Mouse (Mus musculus) adrenal gland, postnatal 25 days (tissue): Measurements from ENCODE around the gene Rcc1l. TPM values are rescaled to one million over a fixed set of nuclear protein-coding genes. Genes with fewer than 3 reads are reported as not detected.

ENCODE experiments used
- DNase-seq: peaks from one replicate; pipeline ENCODE4 v3.0.0; 2021; ENCODE audit warnings: mixed read lengths
- long read RNA-seq: library from polyadenylated mRNA; stranded (forward); transcript quantifications from one replicate; pipeline ENCODE4 v2.0.0, GENCODE M21; 2021
- total RNA-seq: library from RNA; stranded (reverse); gene quantifications from 2 replicates; pipeline ENCODE4 v1.2.3, GENCODE M21; 2021

Gene Rcc1l
- 25.4 and 29.6 TPM in 2 replicates for total RNA-seq
- long read RNA-seq, transcript Rcc1l-201 (11 exons, 2,321 nt): major isoform, 73 of 96 reads
- long read RNA-seq, partial matches to known transcripts: 4 of 96 reads
- long read RNA-seq, other reads (novel, unspliced or antisense): 19 of 96 reads

GRCm38 (mm10) chr5:134176169-134176881 is at the start of gene Rcc1l:
TSS of gene Rcc1l (minus strand) at chr5:134176774.
- peak; percentile 80 for DNase-seq

- DNase-seq: no peak
These were observed 48.7 kb upstream of the Rcc1l start for GRCm38 (mm10) chr5:134225110-134225901.

GRCm38 (mm10) chr5:134221708-134222150 is 45.2 kb upstream of the Rcc1l start:
- no peak for DNase-seq

GRCm38 (mm10) chr5:134221278-134221677 is 44.7 kb upstream of the Rcc1l start:
- DNase-seq: no peak

- no peak for DNase-seq
These were observed 41.3 kb upstream of the Rcc1l start for GRCm38 (mm10) chr5:134217900-134218299.

- DNase-seq: no peak
These were observed 37.6 kb upstream of the Rcc1l start for GRCm38 (mm10) chr5:134214021-134214806.

GRCm38 (mm10) chr5:134209931-134210554 is 33.5 kb upstream of the Rcc1l start:
- no peak for DNase-seq

- DNase-seq: no peak
These were observed 30.1 kb upstream of the Rcc1l start for GRCm38 (mm10) chr5:134206721-134207120.

GRCm38 (mm10) chr5:134193664-134194063 is 17.1 kb upstream of the Rcc1l start:
- DNase-seq: no peak

- DNase-seq: no peak
These were observed 12.0 kb upstream of the Rcc1l start for GRCm38 (mm10) chr5:134188571-134188970.

- DNase-seq: peak; percentile 57
These were observed 10.6 kb upstream of the Rcc1l start for GRCm38 (mm10) chr5:134186961-134187731.

GRCm38 (mm10) chr5:134186059-134186458 is 9.5 kb upstream of the Rcc1l start:
- DNase-seq: no peak

GRCm38 (mm10) chr5:134183880-134184808 is 7.6 kb upstream of the Rcc1l start, which contains the start of gene Gtf2ird2:
TSS of gene Gtf2ird2 (plus strand) at chr5:134184019.
- peak; percentile 98 for DNase-seq

GRCm38 (mm10) chr5:134183162-134183561 is 6.6 kb upstream of the Rcc1l start:
- no peak for DNase-seq

GRCm38 (mm10) chr5:134182735-134183134 is 6.2 kb upstream of the Rcc1l start:
- DNase-seq: peak; percentile 11

- DNase-seq: no peak
These were observed 5.6 kb upstream of the Rcc1l start for GRCm38 (mm10) chr5:134182172-134182571.

- peak; percentile 76 for DNase-seq
These were observed 3.3 kb upstream of the Rcc1l start for GRCm38 (mm10) chr5:134179871-134180270.

GRCm38 (mm10) chr5:134178536-134178935 is 2.0 kb upstream of the Rcc1l start:
- DNase-seq: no peak

- no peak for DNase-seq
These were observed 878 bp downstream of the Rcc1l start for GRCm38 (mm10) chr5:134175696-134176095.

GRCm38 (mm10) chr5:134173206-134173605 is 3.4 kb downstream of the Rcc1l start:
- DNase-seq: peak; percentile 53
